Mouse (Mus musculus): ENCODE data around the gene Zdhhc18. TPM values are rescaled to one million over a fixed set of nuclear protein-coding genes. Genes with fewer than 3 reads are reported as not detected.

Gene Zdhhc18
- total RNA-seq (2017): 10.0 and 27.3 TPM in 2 replicates

- ATAC-seq (replicated peaks in 1 of 2; ENCODE audit: insufficient read depth in 1 of 2, low FRiP score in 2 of 2, low TSS enrichment in 1 of 2, low read depth in 1 of 2, poor library complexity in 2 of 2, severe bottlenecking in 2 of 2): peak; percentile 91 to 96
Measured at GRCm38 (mm10) chr4:133649989-133650699, at the start of gene Zdhhc18. Gene Zdhhc18, minus strand, starts transcription at chr4:133650154.

GRCm38 (mm10) chr4:133695363-133695762, 45.4 kb upstream of the Zdhhc18 start:
- peak in 1 of 2 experiments; percentile 34; a peak in 1 of 4 replicates for ATAC-seq (replicated peaks in 1 of 2; ENCODE audit: insufficient read depth in 1 of 2, low FRiP score in 2 of 2, low TSS enrichment in 1 of 2, low read depth in 1 of 2, poor library complexity in 2 of 2, severe bottlenecking in 2 of 2)

GRCm38 (mm10) chr4:133690252-133690651, 40.3 kb upstream of the Zdhhc18 start:
- no peak for ATAC-seq (replicated peaks in 1 of 2; ENCODE audit: insufficient read depth in 1 of 2, low FRiP score in 2 of 2, low TSS enrichment in 1 of 2, low read depth in 1 of 2, poor library complexity in 2 of 2, severe bottlenecking in 2 of 2)

- no peak for ATAC-seq (replicated peaks in 1 of 2; ENCODE audit: insufficient read depth in 1 of 2, low FRiP score in 2 of 2, low TSS enrichment in 1 of 2, low read depth in 1 of 2, poor library complexity in 2 of 2, severe bottlenecking in 2 of 2)
Measured at GRCm38 (mm10) chr4:133688417-133689067, 38.6 kb upstream of the Zdhhc18 start.

- no peak for ATAC-seq (replicated peaks in 1 of 2; ENCODE audit: insufficient read depth in 1 of 2, low FRiP score in 2 of 2, low TSS enrichment in 1 of 2, low read depth in 1 of 2, poor library complexity in 2 of 2, severe bottlenecking in 2 of 2)
Measured at GRCm38 (mm10) chr4:133687126-133687525, 37.2 kb upstream of the Zdhhc18 start.

GRCm38 (mm10) chr4:133686512-133686911, 36.6 kb upstream of the Zdhhc18 start:
- ATAC-seq (replicated peaks in 1 of 2; ENCODE audit: insufficient read depth in 1 of 2, low FRiP score in 2 of 2, low TSS enrichment in 1 of 2, low read depth in 1 of 2, poor library complexity in 2 of 2, severe bottlenecking in 2 of 2): no peak

- no peak for ATAC-seq (replicated peaks in 1 of 2; ENCODE audit: insufficient read depth in 1 of 2, low FRiP score in 2 of 2, low TSS enrichment in 1 of 2, low read depth in 1 of 2, poor library complexity in 2 of 2, severe bottlenecking in 2 of 2)
Measured at GRCm38 (mm10) chr4:133680206-133680786, 30.3 kb upstream of the Zdhhc18 start.

GRCm38 (mm10) chr4:133679629-133680028, 29.7 kb upstream of the Zdhhc18 start:
- no peak for ATAC-seq (replicated peaks in 1 of 2; ENCODE audit: insufficient read depth in 1 of 2, low FRiP score in 2 of 2, low TSS enrichment in 1 of 2, low read depth in 1 of 2, poor library complexity in 2 of 2, severe bottlenecking in 2 of 2)

GRCm38 (mm10) chr4:133677266-133677665, 27.3 kb upstream of the Zdhhc18 start:
- no peak for ATAC-seq (replicated peaks in 1 of 2; ENCODE audit: insufficient read depth in 1 of 2, low FRiP score in 2 of 2, low TSS enrichment in 1 of 2, low read depth in 1 of 2, poor library complexity in 2 of 2, severe bottlenecking in 2 of 2)

GRCm38 (mm10) chr4:133676189-133676588, 26.2 kb upstream of the Zdhhc18 start:
- no peak for ATAC-seq (replicated peaks in 1 of 2; ENCODE audit: insufficient read depth in 1 of 2, low FRiP score in 2 of 2, low TSS enrichment in 1 of 2, low read depth in 1 of 2, poor library complexity in 2 of 2, severe bottlenecking in 2 of 2)

- no peak for ATAC-seq (replicated peaks in 1 of 2; ENCODE audit: insufficient read depth in 1 of 2, low FRiP score in 2 of 2, low TSS enrichment in 1 of 2, low read depth in 1 of 2, poor library complexity in 2 of 2, severe bottlenecking in 2 of 2)
Measured at GRCm38 (mm10) chr4:133675594-133676016, 25.7 kb upstream of the Zdhhc18 start.

GRCm38 (mm10) chr4:133674331-133674695, 24.4 kb upstream of the Zdhhc18 start:
- ATAC-seq (replicated peaks in 1 of 2; ENCODE audit: insufficient read depth in 1 of 2, low FRiP score in 2 of 2, low TSS enrichment in 1 of 2, low read depth in 1 of 2, poor library complexity in 2 of 2, severe bottlenecking in 2 of 2): no peak

GRCm38 (mm10) chr4:133673666-133674330, 23.8 kb upstream of the Zdhhc18 start:
- ATAC-seq (replicated peaks in 1 of 2; ENCODE audit: insufficient read depth in 1 of 2, low FRiP score in 2 of 2, low TSS enrichment in 1 of 2, low read depth in 1 of 2, poor library complexity in 2 of 2, severe bottlenecking in 2 of 2): no peak

- ATAC-seq (replicated peaks in 1 of 2; ENCODE audit: insufficient read depth in 1 of 2, low FRiP score in 2 of 2, low TSS enrichment in 1 of 2, low read depth in 1 of 2, poor library complexity in 2 of 2, severe bottlenecking in 2 of 2): peak; percentile 46 to 53
Measured at GRCm38 (mm10) chr4:133672845-133673647, 23.1 kb upstream of the Zdhhc18 start.

- ATAC-seq (replicated peaks in 1 of 2; ENCODE audit: insufficient read depth in 1 of 2, low FRiP score in 2 of 2, low TSS enrichment in 1 of 2, low read depth in 1 of 2, poor library complexity in 2 of 2, severe bottlenecking in 2 of 2): peak; percentile 23 to 46; a peak in 3 of 4 replicates
Measured at GRCm38 (mm10) chr4:133671881-133672844, 22.2 kb upstream of the Zdhhc18 start, which contains the start of gene Pigv. Gene Pigv, minus strand, starts transcription at chr4:133672647.

Measured in hematopoietic stem cell, adult 5-6 weeks (primary cell).